Mouse (Mus musculus) gastrocnemius, adult 8-10 months (tissue): Measurements from ENCODE around the gene Cntnap2. TPM values are rescaled to one million over a fixed set of nuclear protein-coding genes. Genes with fewer than 3 reads are reported as not detected.

Experiments
- DNase-seq, 2 experiments: peaks; one replicate each; pipeline ENCODE4 v3.0.0; 2022; ENCODE audit warnings: low spot score in 2 of 2
- total RNA-seq, 4 experiments: library from RNA; stranded (reverse); gene quantifications; 2 replicates each; pipeline ENCODE4 v1.2.4; 2022

Cntnap2 gene
- total RNA-seq, 4 experiments from 2014 or later, result 4.4 to 9.3 (median 6.0) TPM

DNA sequence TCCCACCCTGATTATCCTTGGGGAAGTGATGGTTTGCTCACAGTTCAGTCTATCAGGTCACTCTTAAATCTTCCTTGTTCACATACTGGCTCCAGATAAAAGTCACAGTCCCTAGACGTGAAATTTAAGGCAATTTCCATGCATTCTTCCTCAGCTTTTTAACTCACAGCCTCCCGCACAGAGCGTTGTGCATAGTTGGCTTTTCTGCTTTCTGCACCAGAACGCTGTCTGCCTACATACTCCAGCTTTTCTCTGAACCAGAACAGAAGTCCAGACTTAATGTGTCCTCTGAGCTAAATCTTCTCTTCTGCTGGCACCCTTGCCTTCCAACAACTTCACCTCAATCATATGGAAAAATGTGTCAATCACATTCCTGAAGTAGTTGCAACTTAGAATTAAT lies 1616.5 kb downstream of the Cntnap2 start:
- no peak for DNase-seq

DNA sequence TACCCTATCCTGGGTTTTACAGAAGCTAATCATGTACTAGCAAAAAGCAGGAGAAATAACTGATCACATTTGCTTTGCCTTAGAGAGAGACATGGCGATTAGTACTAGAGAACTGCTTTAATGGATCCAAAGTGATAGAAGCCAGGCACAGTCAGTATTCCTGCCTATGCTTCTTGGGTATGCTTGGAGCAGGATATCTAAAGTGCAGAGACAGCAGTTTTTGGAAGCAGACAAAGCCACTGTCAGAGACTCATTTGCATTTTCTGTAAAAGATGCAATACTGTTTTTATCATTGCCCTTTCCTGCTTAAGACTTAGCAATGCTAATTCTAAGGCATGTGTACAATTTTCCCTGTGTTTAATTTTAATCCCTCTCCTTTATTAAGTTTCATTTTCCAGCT lies 1637.0 kb downstream of the Cntnap2 start:
- DNase-seq, result no peak

DNA sequence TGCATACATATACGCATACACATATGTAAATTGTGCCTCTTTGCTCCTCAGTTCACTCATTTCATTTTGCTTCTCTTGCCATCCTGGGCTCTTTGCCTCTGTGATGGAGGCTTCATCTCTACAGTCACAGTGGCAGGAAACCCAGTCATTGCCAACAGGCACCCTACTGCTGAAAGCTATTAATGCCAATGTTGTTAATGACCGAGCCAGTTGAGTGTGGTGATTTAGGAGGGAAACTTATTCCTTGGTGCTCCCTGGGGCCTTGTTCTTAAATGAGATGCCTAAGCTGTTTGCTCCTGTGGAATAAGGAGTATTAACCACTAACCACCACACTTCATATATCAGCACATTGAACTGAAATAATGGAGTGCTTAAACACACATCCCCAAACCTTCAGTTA lies 1640.2 kb downstream of the Cntnap2 start:
- DNase-seq, result no peak

DNA sequence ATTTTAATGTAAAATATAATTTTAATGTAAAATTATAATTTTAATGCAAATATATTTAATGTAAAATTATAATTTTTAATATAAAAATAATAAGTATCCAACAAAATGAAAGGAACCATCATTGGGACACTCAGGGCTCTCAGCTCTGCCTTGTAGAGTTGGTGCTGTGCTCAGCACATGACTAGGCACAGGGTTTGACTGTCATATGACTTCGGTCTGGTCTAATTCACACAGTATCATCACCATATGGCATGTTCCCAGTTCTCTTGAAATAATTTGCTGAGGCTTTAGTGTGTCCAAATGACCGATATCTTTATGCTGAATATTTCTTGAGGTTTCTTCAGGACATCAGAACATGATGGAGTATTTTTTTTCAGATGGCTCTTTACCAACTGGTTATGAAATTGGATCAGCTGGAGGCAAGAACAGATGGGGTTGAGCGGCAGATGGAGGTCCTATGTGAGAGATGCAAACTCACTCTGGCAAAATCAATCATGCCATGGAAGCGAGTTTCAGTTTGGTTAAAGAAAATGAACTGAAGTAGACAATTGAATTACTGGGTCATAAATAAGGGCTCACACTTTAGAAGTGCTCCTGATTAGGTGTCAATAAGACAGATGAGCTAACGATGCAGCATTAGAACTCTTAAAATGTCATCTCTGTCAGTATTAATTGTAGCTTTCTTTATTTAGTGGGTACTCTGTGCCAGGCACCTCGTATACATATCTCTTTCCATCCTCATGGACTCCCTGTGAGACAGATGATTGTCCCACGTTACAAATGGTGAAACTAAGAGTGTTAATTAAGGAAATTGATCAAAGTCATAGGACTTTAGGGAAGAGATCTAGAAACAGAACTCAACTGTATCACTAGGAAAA lies 1645.4 kb downstream of the Cntnap2 start:
- no peak for DNase-seq

DNA sequence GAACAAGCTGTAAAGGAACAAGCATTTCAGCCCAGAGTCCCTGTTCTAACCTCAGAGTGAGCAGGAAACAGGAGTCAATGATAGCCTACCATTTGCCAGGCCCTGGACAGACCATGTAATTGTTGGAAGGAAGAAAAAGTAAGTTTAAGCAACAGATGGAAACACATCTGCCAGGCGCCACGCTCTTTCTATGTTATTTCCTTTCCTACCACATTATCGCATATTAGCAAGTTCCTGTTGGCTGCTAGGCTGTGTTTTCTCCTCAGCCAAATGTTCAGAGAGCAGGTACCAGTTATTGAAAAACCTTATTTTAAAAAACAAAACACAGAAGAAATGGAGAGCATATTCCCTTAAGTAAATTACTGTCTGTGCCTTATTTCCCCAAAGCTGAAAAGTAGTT lies 1646.8 kb downstream of the Cntnap2 start:
- DNase-seq, result no peak

DNA sequence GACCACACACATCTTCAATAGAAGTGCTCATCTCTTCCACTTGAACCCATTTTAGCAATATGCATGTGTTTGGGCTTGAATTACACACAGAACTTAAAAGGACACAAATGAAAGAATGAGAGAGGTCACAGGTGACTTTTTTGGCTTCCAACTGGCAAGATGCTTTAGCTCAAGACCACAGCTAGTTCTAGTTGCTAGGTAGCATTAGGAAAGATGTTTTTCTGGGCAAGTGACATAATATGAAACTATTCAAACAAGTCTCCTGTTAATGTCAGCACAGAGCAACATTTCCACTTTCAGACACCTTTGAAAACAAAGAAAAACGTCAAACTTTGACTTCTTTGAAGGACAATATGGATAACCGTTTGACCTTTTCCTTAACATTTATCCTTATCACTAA lies 1657.4 kb downstream of the Cntnap2 start:
- DNase-seq, result no peak

DNA sequence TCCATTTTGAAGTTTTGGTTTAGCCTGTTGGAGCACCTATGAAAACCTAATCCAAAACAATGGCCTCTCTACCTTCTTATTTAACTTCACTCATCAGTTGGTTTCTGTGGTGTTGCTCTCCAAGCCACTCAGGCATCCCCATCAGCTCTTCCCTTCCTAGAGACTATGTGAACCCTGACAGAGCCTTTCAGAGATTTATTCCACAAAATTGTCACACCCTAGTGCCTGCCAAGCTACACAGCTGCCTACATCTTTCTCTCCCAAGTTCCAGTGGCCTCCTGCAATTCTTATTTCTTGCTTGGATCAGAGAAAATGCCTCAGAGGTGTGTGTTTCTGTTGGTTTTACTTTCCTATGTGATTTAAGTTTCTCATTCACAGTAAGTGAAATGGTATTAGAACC lies 1674.6 kb downstream of the Cntnap2 start:
- no peak for DNase-seq

DNA sequence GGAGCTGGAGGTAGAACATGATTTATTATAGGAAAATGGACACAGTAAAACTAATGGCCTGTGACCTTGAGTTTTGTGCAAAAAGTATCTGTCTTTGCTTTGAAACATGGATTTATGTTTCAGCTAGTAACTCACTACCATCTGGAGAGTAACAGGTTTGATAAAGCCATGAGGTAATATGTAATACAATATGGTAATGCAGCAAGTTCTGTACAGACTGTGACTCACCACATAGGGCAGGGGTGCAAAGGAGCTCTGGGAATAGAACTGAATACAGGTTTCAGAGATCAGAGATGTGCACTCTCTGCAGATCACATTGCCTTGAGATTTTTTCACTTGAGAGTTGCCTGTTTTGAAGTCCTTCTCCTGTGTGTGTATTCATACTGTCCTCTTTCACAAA lies 1689.3 kb downstream of the Cntnap2 start:
- no peak for DNase-seq

DNA sequence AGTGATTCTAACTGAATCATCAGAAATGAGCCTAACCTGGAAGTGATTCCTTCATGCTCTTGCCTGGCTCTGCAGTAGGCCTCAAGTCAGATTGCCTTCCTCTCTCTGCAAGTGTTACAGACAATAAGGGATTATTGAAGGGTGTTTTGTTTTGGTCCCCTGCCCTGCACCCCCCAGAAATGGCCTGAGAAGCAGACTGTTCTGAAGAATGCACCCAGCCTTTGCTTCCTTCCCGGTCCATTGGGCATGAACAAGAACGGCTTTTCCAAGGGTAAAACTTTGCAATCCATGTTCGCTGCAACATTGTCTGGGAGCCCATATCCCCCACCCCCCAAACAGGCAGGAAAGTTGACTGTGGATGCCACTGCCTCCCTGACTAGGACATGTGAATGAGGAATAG lies 1704.3 kb downstream of the Cntnap2 start:
- DNase-seq, result no peak

DNA sequence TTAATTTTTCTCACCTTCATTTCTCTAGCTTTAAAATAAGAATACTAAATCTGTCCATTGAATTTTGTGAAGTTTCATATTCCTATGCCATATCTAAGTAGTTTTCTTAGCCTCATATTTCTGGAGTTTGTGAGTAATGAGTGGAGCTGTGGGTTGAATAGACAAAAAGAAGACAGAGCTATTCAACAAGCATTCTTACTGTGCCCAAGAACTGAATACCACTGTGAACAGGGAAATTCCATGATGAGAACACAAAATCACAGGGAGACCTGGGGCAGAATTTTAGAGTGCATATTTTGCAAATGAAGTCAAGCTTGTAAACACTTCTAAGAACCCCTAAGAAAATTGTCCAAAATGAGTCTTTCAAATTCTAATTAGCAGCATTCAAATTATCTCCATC lies 1715.4 kb downstream of the Cntnap2 start:
- DNase-seq, result no peak

DNA sequence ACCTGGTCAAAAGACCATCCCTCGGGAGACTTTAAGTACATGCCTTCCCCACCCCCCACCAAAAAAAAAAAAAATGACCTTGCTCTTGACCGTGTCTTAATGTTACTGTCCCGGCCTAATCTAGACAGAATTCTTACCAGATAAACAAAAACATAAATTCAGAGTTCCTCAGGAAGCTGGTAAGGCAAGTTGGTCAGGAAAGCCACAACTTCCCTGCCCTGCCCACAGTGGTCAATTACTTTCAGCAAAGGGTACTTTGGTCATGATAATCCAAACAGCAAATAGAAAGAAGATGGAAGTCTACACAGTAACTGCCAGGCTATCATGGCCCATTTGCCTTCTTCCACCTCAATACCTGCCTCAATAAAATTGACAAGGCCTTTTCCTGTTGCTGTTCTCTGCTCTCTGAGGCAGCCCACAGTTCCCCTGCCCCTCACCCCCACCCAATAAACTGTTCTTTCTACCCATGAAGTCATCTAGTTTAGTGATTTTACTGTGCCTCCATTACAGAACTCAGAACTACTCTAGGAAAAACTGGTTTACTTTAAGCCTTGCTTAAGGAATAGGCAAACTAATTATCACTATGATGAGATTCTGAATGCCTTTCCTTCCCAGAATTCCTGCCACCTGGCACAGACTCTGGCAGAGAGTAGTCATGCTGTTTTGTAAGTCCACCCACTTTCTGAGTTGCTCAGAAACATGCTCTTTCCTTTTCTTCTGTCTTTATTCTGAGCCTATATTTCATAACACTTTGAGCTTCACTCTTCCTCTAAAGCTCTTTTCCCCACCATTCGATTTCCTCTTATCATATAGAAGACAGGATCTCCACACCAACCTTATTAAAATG lies 1743.3 kb downstream of the Cntnap2 start:
- no peak for DNase-seq

DNA sequence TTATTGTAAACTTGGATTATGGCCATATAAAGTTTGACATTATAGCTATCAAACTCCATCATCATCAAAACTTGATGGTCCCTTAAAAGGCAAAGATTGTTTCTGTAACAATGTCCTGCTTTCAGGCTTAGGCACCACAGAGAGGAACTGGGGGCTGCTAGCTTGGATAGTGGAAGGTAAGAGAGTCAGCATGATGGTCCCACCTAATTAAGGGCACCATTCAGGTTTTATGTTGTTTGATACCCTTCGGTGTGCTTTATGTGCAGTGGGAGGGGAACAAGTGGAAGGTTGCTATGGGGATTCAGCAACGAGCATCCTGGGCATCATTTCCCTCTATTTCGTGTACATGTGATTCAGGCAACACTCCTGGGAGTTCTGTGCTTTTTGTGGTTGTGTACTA lies 1797.5 kb downstream of the Cntnap2 start:
- DNase-seq, result no peak

DNA sequence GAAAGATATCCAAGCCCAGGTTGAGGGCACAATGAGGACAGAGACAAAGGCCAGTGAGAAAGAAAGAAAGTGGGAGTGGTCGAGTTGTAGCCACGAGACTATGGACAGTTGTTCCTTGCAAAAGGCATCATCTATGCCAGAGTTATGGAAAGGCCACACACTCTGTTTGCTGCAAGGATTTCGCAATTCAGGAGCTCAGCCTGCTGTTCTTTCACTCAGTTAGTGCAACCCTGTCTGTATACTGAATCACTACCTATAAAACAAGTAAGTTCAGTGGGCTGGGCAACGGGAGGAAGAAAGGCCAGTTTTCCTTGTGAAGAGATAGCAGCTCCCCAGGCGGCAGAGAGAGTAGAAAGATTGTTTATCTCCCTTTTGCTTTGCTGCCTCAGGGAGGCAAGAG lies 1801.9 kb downstream of the Cntnap2 start:
- DNase-seq, result no peak

DNA sequence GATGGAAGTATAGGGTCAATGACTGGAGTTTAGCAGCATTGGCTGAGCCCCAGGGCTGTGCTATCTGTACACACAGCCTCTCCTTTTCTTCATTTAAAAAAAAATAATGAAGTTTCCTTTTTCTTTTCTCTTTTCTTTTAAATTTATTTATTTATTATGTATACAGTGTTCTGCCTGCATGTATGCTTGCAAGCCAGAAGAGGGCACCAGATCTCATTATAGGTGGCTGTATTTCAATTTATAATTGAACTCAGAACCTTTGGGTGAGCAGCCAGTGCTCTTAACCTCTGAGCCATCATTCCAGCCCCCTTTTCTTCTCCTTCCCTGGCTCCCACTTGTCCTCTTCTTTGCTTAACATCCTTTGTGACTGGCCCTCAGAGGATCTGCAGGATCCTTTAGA lies 1807.2 kb downstream of the Cntnap2 start:
- no peak for DNase-seq

DNA sequence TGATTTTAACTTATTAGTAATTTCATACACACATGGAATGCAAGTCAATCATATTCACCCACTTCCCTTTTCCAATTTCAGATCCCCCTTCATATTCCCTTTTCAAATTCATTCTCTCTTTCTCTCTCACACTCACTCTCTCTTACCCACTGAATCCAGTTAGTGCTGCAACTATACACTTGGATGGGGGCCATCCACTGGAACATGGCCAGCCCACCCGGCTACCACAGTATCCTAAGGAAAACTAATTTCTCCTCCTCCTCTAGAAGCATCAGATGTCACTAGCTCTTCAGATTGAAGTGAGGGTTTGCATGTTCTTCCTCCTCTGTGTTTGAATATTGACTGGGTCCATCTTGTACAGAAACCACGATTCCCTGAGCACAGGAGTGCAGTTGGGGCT lies 1827.1 kb downstream of the Cntnap2 start:
- no peak for DNase-seq

DNA sequence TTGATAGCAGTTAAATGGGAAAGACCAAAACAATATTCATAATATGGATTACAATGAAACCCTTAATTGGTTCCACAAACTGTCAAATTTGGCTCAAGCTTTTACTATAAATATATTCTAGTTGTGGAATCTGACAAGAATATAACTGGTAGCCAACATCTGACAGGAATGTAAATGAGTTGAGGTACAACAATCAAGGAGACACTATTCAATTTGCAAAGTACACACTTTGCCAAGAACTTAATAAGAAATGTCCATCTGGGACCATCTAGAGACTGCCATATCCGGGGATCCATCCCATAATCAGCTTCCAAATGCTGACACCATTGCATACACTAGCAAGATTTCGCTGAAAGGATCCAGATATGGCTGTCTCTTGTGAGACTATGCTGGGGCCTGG lies 1850.0 kb downstream of the Cntnap2 start:
- DNase-seq, result no peak

DNA sequence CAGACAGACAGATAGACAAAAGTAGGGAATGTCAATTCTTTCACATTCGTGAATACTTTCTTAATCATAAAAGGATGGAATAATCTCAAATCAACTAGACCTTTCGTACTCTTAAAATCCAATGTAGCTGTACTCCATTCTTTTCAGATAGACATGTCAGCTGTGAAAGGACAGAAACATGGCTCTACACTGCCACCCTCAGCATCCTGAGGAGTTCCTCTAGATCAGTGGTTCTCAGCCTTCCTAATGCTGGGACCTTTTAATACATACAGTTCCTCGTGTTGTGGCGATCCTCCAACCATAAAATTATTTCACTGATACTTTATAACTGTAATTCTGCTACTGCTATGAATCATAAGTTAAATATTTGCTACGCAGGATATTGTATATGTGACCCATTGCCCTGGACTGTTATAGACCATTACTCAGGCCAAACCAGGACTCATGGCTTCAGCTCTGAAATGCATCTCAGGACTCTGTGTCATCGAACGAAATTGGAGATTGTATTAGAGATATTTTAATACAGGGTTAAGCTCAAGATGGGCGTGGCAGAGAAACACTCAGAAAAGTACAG lies 1859.6 kb downstream of the Cntnap2 start:
- DNase-seq, result no peak

DNA sequence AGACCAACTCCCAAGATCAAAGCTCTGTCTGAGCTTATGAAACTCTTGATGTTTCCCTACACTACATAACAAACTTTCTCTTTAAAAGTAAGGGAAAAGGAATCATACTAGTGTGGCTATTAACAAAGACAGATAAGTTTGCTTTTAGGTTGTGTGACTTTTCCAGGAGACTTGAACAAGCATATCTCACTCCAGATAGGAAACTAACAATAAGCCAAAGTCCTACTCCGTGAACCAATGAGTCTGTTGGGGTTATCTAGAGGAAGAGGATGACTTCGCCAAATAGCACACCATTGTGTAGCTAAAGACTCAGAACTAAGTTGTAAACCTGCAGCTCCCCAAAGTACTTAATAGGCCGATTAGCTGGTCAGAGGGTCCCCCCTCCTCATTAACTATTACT lies 1860.8 kb downstream of the Cntnap2 start:
- DNase-seq, result no peak

DNA sequence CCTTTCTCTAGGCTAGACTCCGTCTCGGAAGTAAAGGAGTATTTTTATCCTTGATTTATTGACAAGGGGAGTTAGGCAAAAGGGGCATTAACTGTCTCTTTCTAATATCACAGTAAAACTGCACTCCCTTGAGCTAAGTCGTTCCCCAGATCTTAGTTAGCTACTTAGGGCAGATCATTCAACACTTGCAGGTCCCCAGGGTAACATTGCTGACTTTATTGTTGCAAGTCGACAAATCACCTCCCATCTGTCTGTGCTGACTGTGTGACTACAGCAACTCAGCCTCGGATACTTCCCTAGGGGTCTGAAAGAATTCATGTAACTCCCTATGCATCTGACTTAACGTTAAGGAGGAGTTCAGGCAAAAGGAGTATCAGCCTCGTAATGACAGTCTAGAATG lies 1865.6 kb downstream of the Cntnap2 start:
- no peak for DNase-seq

DNA sequence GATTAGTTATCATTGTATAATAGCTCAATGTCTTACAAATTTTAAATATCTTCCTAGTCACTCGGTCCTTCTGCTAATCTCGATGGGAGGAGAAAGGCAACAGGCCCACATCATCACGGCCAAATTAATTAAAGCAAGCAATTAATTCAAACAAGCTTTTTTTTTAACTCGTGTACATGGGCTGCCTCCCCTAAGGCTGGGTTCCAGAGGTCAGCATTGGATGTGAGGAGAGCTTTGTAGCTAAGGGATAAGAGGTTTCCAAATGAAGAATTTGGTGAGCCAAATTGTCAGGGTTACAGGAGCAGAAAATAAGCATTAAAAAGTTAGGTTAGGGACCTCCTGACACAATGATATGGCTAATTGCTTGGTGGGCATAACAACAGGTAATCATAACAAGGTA lies 1886.5 kb downstream of the Cntnap2 start:
- DNase-seq, result no peak

DNA sequence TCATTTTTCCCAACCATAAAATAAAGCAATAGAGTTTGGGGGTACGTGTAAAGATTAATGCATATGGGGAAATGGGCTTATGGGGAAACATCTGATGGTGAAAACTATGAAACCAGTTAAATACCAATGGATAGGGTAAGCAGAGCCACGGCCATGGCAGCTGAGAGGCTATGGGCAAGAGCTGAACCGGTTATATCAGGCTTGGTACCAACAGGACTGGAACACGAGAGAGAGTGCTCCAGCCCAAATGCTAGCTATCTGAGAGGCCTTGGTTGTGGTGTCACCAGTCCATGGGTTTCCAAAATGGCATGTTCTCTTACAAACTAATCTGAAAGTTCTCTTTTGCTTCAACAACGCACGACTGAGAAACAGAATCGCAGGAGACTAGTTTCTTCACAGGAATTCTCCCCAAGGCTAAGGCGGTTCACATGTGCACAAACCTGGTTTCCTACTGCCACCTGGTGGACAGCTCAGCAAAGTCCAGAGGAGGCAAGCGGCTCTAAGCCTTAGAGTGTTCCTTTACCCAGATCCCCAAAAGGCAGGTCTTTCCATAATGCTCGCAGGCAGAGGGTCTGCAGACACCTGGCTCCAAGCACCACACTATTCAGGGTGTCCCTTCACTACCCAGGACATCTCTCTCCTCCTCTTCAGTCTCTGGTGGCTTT lies 1902.0 kb downstream of the Cntnap2 start:
- no peak for DNase-seq

DNA sequence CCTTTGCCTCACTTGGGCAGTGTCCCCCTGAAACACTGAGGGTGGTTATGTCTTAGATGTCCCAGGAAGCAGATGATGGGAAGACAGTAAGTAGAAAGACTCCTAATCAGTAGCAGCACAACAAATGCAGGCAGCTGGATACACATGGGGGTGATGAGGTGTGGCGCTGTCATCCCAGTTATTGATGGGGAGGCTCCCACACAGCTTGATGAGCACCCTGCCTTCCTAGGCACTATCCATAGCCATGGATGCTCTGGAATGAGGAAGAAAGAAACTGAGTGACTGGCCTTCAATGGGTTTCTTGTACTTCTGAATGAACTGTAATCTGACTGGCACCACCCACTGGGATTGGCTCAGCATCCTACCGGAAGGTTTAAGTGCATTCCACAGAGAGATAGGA lies 1904.1 kb downstream of the Cntnap2 start:
- no peak for DNase-seq
